Mouse (Mus musculus) myocyte (in vitro differentiated cells): Measurements from ENCODE around the gene Tcte1. TPM values are rescaled to one million over a fixed set of nuclear protein-coding genes. Genes with fewer than 3 reads are reported as not detected.

ENCODE experiments used
- H3K27me3 ChIP-seq: one replicate; pipeline ENCODE4 v1.6.1; 2011; ENCODE audit not compliant: control insufficient read depth, insufficient read depth, insufficient read length
- H3K36me3 ChIP-seq: one replicate; pipeline ENCODE4 v1.6.1; 2011; ENCODE audit not compliant: control insufficient read depth, insufficient read depth
- H3K4me2 ChIP-seq: one replicate; pipeline ENCODE4 v1.6.1; 2011; ENCODE audit warnings: low read depth, control low read depth
- H3K4me3 ChIP-seq: one replicate; pipeline ENCODE4 v1.5.1; 2011; ENCODE audit warnings: mild to moderate bottlenecking, control low read depth, moderate library complexity
- H3K79me2 ChIP-seq: one replicate; pipeline ENCODE4 v1.6.1; 2011; ENCODE audit not compliant: control insufficient read depth, insufficient read depth
- H3ac ChIP-seq: one replicate; pipeline ENCODE4 v1.6.1; 2011; ENCODE audit not compliant: control insufficient read depth, insufficient read length
- CEBPB ChIP-seq: IDR thresholded peaks from 2 replicates; pipeline ENCODE4 v1.6.1; 2011; ENCODE audit warnings: mild to moderate bottlenecking, moderate library complexity; ENCODE audit not compliant: poor library complexity, insufficient read depth, severe bottlenecking
- E2F4 ChIP-seq: IDR thresholded peaks from one replicate; pipeline ENCODE4 v1.6.1; 2011; ENCODE audit warnings: mild to moderate bottlenecking, control low read depth, moderate library complexity; ENCODE audit not compliant: insufficient read depth
- MAX ChIP-seq: IDR thresholded peaks from one replicate; pipeline ENCODE4 v1.6.1; 2011; ENCODE audit warnings: low read depth, mild to moderate bottlenecking, control low read depth
- MYOD1 ChIP-seq, 3 experiments: IDR thresholded peaks; one replicate each; pipeline ENCODE4 v1.6.1; 2011; ENCODE audit warnings: control low read depth in 2 of 3, low read depth in 2 of 3, mild to moderate bottlenecking in 2 of 3, moderate library complexity in 1 of 3; ENCODE audit not compliant: insufficient read length in 2 of 3, control insufficient read depth in 1 of 3
- MYOG ChIP-seq, 3 experiments: IDR thresholded peaks; one replicate each; pipeline ENCODE4 v1.6.1; 2011; ENCODE audit warnings: control low read depth in 2 of 3, low read depth in 2 of 3, mild to moderate bottlenecking in 2 of 3; ENCODE audit not compliant: insufficient read length in 2 of 3, control insufficient read depth in 1 of 3, insufficient read depth in 1 of 3
- POLR2A ChIP-seq: IDR thresholded peaks from one replicate; pipeline ENCODE4 v1.6.1; 2011; ENCODE audit warnings: low read depth, mild to moderate bottlenecking, control low read depth, moderate library complexity; ENCODE audit not compliant: insufficient read length
- POLR2AphosphoS2 ChIP-seq: IDR thresholded peaks from one replicate; pipeline ENCODE4 v1.6.1; 2011; ENCODE audit warnings: low read depth, control low read depth; ENCODE audit not compliant: insufficient read length
- REST ChIP-seq: IDR thresholded peaks from one replicate; pipeline ENCODE4 v1.6.1; 2011; ENCODE audit warnings: mild to moderate bottlenecking, control low read depth, moderate library complexity; ENCODE audit not compliant: insufficient read depth, insufficient read length
- SRF ChIP-seq: IDR thresholded peaks from one replicate; pipeline ENCODE4 v1.6.1; 2011; ENCODE audit warnings: low read depth; ENCODE audit not compliant: control insufficient read depth, insufficient read length
- TCF12 ChIP-seq: IDR thresholded peaks from one replicate; pipeline ENCODE4 v1.6.1; 2011; ENCODE audit warnings: mild to moderate bottlenecking, control low read depth; ENCODE audit not compliant: poor library complexity, insufficient read depth, severe bottlenecking
- TCF3 ChIP-seq: IDR thresholded peaks from one replicate; pipeline ENCODE4 v1.6.1; 2011; ENCODE audit warnings: low read depth, control low read depth; ENCODE audit not compliant: insufficient read length
- USF1 ChIP-seq: IDR thresholded peaks from one replicate; pipeline ENCODE4 v1.6.1; 2011; ENCODE audit warnings: low read depth, mild to moderate bottlenecking, control low read depth, moderate library complexity
- polyA plus RNA-seq: library from polyadenylated mRNA; unstranded; fragments of >200 nt; fragmentation: generic; extraction: Trizol; gene quantifications from one replicate; pipeline ENCODE4 v1.2.1, GENCODE M21; 2012; ENCODE audit warnings: missing spikeins

The Tcte1 gene
- polyA plus RNA-seq, 1 experiment: not detected

DNA sequence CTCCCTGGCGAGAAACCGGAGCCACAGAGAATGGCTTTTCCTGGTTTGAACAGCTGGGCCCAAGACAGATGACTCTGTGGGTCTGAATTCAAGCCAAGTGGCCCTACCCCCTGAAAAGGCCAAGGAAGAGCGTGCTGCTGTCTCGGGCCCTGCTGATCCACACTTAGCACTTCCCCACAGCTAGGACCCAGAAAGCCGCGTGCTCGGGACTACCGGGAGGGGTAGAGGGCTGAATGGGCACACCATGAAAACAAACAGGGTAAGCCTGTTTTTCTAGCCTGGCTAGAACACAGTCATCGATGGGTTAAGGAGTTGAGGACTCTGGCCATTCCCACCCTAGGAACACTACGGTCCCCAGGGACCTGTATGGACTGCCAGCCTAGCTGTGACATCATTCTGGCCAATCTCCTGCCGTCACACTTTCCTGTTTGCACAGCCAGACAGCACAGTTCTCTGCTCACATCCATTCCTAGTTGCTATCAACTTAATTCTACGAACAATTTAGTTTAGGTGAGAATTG is 57.8 kb downstream of the Tcte1 start:
- Histone ChIP-seq H3K36me3 (peaks cover 13% of the 10 kb centered on the region), H3ac (no peak overlapping the region), H3K27me3 (no peaks in the 10 kb centered on the region), H3K4me2 (peak overlapping the region; percentile 73), H3K4me3 (no peak overlapping the region), H3K79me2 (no peaks in the 10 kb centered on the region)
- TF ChIP-seq MYOD1 (IDR thresholded peaks at IDR 0.05; ENCODE audit: control insufficient read depth in 1 of 3, insufficient read length in 2 of 3, low read depth in 2 of 3) (peak; percentile 57 to 86 (median 81)), POLR2AphosphoS2 (peak; percentile 28), MAX (no peak), CEBPB (no peak), TCF12 (peak; percentile 89), REST (no peak), POLR2A (no peak), MYOG (IDR thresholded peaks at IDR 0.05; ENCODE audit: control insufficient read depth in 1 of 3, insufficient read depth in 1 of 3, insufficient read length in 2 of 3, low read depth in 2 of 3) (peak; percentile 45 to 94 (median 82)), TCF3 (peak; percentile 26)

GRCm38 (mm10) chr17:45581567-45581983 is 58.3 kb downstream of the Tcte1 start:
- H3K79me2 ChIP-seq: no peaks in the 10 kb centered on the region
- H3ac ChIP-seq: no peak overlapping the region
- H3K36me3 ChIP-seq: peaks cover 18% of the 10 kb centered on the region
- H3K27me3 ChIP-seq: no peaks in the 10 kb centered on the region
- peak; percentile 19 for TF ChIP-seq POLR2AphosphoS2
- no peak for TF ChIP-seq REST
- no peak overlapping the region for H3K4me3 ChIP-seq
- H3K4me2 ChIP-seq: peak overlapping the region; percentile 73

GRCm38 (mm10) chr17:45582188-45582587 is 59.0 kb downstream of the Tcte1 start:
- Histone ChIP-seq H3K4me3 (no peak overlapping the region), H3K27me3 (no peaks in the 10 kb centered on the region), H3K36me3 (peaks cover 24% of the 10 kb centered on the region), H3ac (no peak overlapping the region), H3K79me2 (no peaks in the 10 kb centered on the region), H3K4me2 (no peak overlapping the region)
- TF ChIP-seq REST: no peak
- TF ChIP-seq CEBPB: no peak
- TF ChIP-seq MYOG (IDR thresholded peaks at IDR 0.05; ENCODE audit: control insufficient read depth in 1 of 3, insufficient read depth in 1 of 3, insufficient read length in 2 of 3, low read depth in 2 of 3): no peak
- no peak for TF ChIP-seq POLR2AphosphoS2
- TF ChIP-seq TCF3: no peak
- no peak for TF ChIP-seq SRF
- TF ChIP-seq USF1: no peak
- TF ChIP-seq E2F4: no peak
- TF ChIP-seq TCF12: no peak
- TF ChIP-seq POLR2A: no peak
- TF ChIP-seq MAX: no peak
- TF ChIP-seq MYOD1 (IDR thresholded peaks at IDR 0.05; ENCODE audit: control insufficient read depth in 1 of 3, insufficient read length in 2 of 3, low read depth in 2 of 3): no peak

- H3K27me3 ChIP-seq: no peaks in the 10 kb centered on the region
- no peak for TF ChIP-seq SRF
- TF ChIP-seq MYOD1 (IDR thresholded peaks at IDR 0.05; ENCODE audit: control insufficient read depth in 1 of 3, insufficient read length in 2 of 3, low read depth in 2 of 3): no peak
- TF ChIP-seq MYOG (IDR thresholded peaks at IDR 0.05; ENCODE audit: control insufficient read depth in 1 of 3, insufficient read depth in 1 of 3, insufficient read length in 2 of 3, low read depth in 2 of 3): no peak
- TF ChIP-seq REST: no peak
- no peak for TF ChIP-seq MAX
- TF ChIP-seq E2F4: no peak
- no peak for TF ChIP-seq TCF3
- no peak for TF ChIP-seq POLR2A
- TF ChIP-seq POLR2AphosphoS2: no peak
- TF ChIP-seq CEBPB: no peak
- TF ChIP-seq TCF12: no peak
- no peak for TF ChIP-seq USF1
- H3ac ChIP-seq: no peak overlapping the region
- H3K36me3 ChIP-seq: peaks cover 28% of the 10 kb centered on the region
- H3K4me2 ChIP-seq: peak overlapping the region; percentile 8
- H3K4me3 ChIP-seq: no peak overlapping the region
- H3K79me2 ChIP-seq: no peaks in the 10 kb centered on the region
These were observed 59.6 kb downstream of the Tcte1 start for GRCm38 (mm10) chr17:45582715-45583355.
